10 mouse cellular contexts compared by ENCODE assay signal in genomic region chr9:85324158-85324875, GRCm38 (mm10). TPM values are rescaled to one million over a fixed set of nuclear protein-coding genes. Genes with fewer than 3 reads are reported as not detected.
A peak's percentile ranks its signal among the peaks of the same experiment; 100 is the strongest.
DNase-seq lines count a peak whose midpoint lies in the region; ATAC-seq and TF ChIP-seq lines count a peak whose summit lies in the region.
"Had no signal": no experiment of that assay in that cellular context is flagged by ENCODE, and none has a peak within 500 bp of the region (broad histone marks: within the 10 kb centered on the region; RNA-seq: fewer than 3 reads in every experiment).

No protein-coding gene starts in this region.

- TF ChIP-seq POLR2A in limb, embryonic 14.5 days (IDR thresholded peaks at IDR 0.05; ENCODE audit: borderline replicate concordance, extremely low read depth, insufficient read depth, insufficient read length): no peak

- WGBS in midbrain, embryonic 11.5 days: 90% methylated on average over 11 of the region's 11 CpGs
- WGBS in midbrain, embryonic 10.5 days: 84% methylated on average over 11 of the region's 11 CpGs
- 38% methylated on average over 11 of the region's 11 CpGs for WGBS in heart, embryonic 13.5 days
- WGBS in limb, embryonic 14.5 days: 63% methylated on average over 11 of the region's 11 CpGs
- 71% methylated on average over 11 of the region's 11 CpGs for WGBS in stomach, embryonic 15.5 days

- no peak for ATAC-seq in midbrain, embryonic 11.5 days (ENCODE audit: low FRiP score)
- no peak for ATAC-seq in heart, embryonic 13.5 days (ENCODE audit: extremely low read depth, insufficient number of reproducible peaks, low FRiP score, low TSS enrichment)
- no peak for ATAC-seq in limb, embryonic 14.5 days (ENCODE audit: low FRiP score, low read depth)
- no peak for ATAC-seq in stomach, embryonic 15.5 days (ENCODE audit: insufficient read depth, low FRiP score, low read depth)

- intact Hi-C loops in gastrocnemius, postnatal 14 days (cut with DNase I; ENCODE audit: low total_unique reads): no loop called here

- no peaks in the 10 kb centered on the region for H3K36me3 ChIP-seq in midbrain, embryonic 11.5 days (ENCODE audit: control insufficient read depth, insufficient read depth, low read length)
- H3K36me3 ChIP-seq in midbrain, embryonic 10.5 days: no peaks in the 10 kb centered on the region
- H3K36me3 ChIP-seq in heart, embryonic 13.5 days: peaks cover 22% of the 10 kb centered on the region
- H3K36me3 ChIP-seq in limb, embryonic 14.5 days (ENCODE audit: control insufficient read depth, insufficient read depth, low read length): peaks cover 13% of the 10 kb centered on the region; the same call in 1 of the 2 replicates
- H3K36me3 ChIP-seq in stomach, embryonic 15.5 days: no peaks in the 10 kb centered on the region

- no peak overlapping the region for H3K4me3 ChIP-seq in midbrain, embryonic 11.5 days (ENCODE audit: low read depth, low read length)
- no peak overlapping the region for H3K4me3 ChIP-seq in midbrain, embryonic 10.5 days
- peak overlapping the region; percentile 86 for H3K4me3 ChIP-seq in heart, embryonic 13.5 days
- peak overlapping the region; percentile 65 for H3K4me3 ChIP-seq in limb, embryonic 14.5 days (replicated peaks; ENCODE audit: low read length)
- H3K4me3 ChIP-seq in stomach, embryonic 15.5 days (replicated peaks): peak overlapping the region; percentile 80

- no peak overlapping the region for H3K27ac ChIP-seq in midbrain, embryonic 11.5 days (ENCODE audit: low read depth, low read length)
- H3K27ac ChIP-seq in midbrain, embryonic 10.5 days (replicated peaks): no peak overlapping the region
- H3K27ac ChIP-seq in heart, embryonic 13.5 days (replicated peaks): peak overlapping the region; percentile 95
- H3K27ac ChIP-seq in limb, embryonic 14.5 days (replicated peaks; ENCODE audit: low read depth, low read length): no peak overlapping the region
- no peak overlapping the region for H3K27ac ChIP-seq in stomach, embryonic 15.5 days

- H3K9me3 ChIP-seq in midbrain, embryonic 11.5 days (ENCODE audit: control insufficient read depth, low read length): no peaks in the 10 kb centered on the region
- no peaks in the 10 kb centered on the region for H3K9me3 ChIP-seq in midbrain, embryonic 10.5 days (replicated peaks)
- H3K9me3 ChIP-seq in heart, embryonic 13.5 days: no peaks in the 10 kb centered on the region
- H3K9me3 ChIP-seq in limb, embryonic 14.5 days (ENCODE audit: control insufficient read depth, low read length): no peaks in the 10 kb centered on the region
- no peaks in the 10 kb centered on the region for H3K9me3 ChIP-seq in stomach, embryonic 15.5 days

- H3K27me3 ChIP-seq in midbrain, embryonic 11.5 days (ENCODE audit: control insufficient read depth, insufficient read depth, low read length): peaks cover 7% of the 10 kb centered on the region; the same call in 1 of the 2 replicates
- peaks cover 32% of the 10 kb centered on the region for H3K27me3 ChIP-seq in midbrain, embryonic 10.5 days (ENCODE audit: low read depth, poor library complexity, severe bottlenecking)
- H3K27me3 ChIP-seq in heart, embryonic 13.5 days (replicated peaks): no peaks in the 10 kb centered on the region
- H3K27me3 ChIP-seq in limb, embryonic 14.5 days (ENCODE audit: control insufficient read depth, insufficient read depth, low read length): 0 out of 2 replicates have a peak, but pooled peaks cover 2% of the 10 kb centered on the region
- H3K27me3 ChIP-seq in stomach, embryonic 15.5 days (replicated peaks): no peaks in the 10 kb centered on the region

- no peak overlapping the region for H3K9ac ChIP-seq in midbrain, embryonic 11.5 days (ENCODE audit: low read length)
- H3K9ac ChIP-seq in heart, embryonic 13.5 days: peak overlapping the region; percentile 92
- peak overlapping the region; percentile 70 for H3K9ac ChIP-seq in limb, embryonic 14.5 days (ENCODE audit: low read depth, low read length, severe bottlenecking)
- H3K9ac ChIP-seq in stomach, embryonic 15.5 days: no peak overlapping the region

- 0 out of 2 replicates have a peak overlapping the region, but pooled peaks have one; percentile 7 for H3K4me2 ChIP-seq in midbrain, embryonic 11.5 days
- H3K4me2 ChIP-seq in heart, embryonic 13.5 days: peak overlapping the region; percentile 90
- H3K4me2 ChIP-seq in limb, embryonic 14.5 days (replicated peaks; ENCODE audit: low read depth, low read length, severe bottlenecking): peak overlapping the region; percentile 91
- H3K4me2 ChIP-seq in stomach, embryonic 15.5 days: peak overlapping the region; percentile 84

- peak; percentile 83 for DNase-seq in midbrain, embryonic 11.5 days (ENCODE audit: low spot score, missing footprints)
- DNase-seq in midbrain, embryonic 10.5 days (ENCODE audit: low spot score): no peak
- DNase-seq in limb, embryonic 14.5 days (ENCODE audit: low spot score): no peak
- DNase-seq in thymus, adult 18-20 months: no peak
- no peak for DNase-seq in gastrocnemius, postnatal 14 days
- DNase-seq: cerebellum, adult 9-11 months; right cerebral cortex, adult 18-20 months had no signal

- H3K4me1 ChIP-seq in midbrain, embryonic 11.5 days (ENCODE audit: control insufficient read depth, insufficient read depth, low read length): no peaks in the 10 kb centered on the region
- H3K4me1 ChIP-seq in midbrain, embryonic 10.5 days: peaks cover 12% of the 10 kb centered on the region
- peaks cover 31% of the 10 kb centered on the region for H3K4me1 ChIP-seq in heart, embryonic 13.5 days
- H3K4me1 ChIP-seq in limb, embryonic 14.5 days (ENCODE audit: control insufficient read depth, insufficient read depth, low read length): 0 out of 2 replicates have a peak, but pooled peaks cover 3% of the 10 kb centered on the region
- no peaks in the 10 kb centered on the region for H3K4me1 ChIP-seq in stomach, embryonic 15.5 days

RNA-seq across cellular contexts. Expression of gene Tent5a, which starts 2.8 kb away (rescaled TPM):
- polyA plus RNA-seq in midbrain, embryonic 11.5 days (2014; fragmentation: Nextera tagmentation; extraction: Ambion mirVana): 6.0 and 6.8 TPM in 2 replicates
- polyA plus RNA-seq in midbrain, embryonic 10.5 days (2016; fragmentation: Nextera tagmentation; extraction: Ambion mirVana): 2.0 and 3.6 TPM in 2 replicates
- 9.3 and 9.6 TPM in 2 replicates for polyA plus RNA-seq in heart, embryonic 13.5 days (2015; fragmentation: Nextera tagmentation; extraction: Ambion mirVana)
- polyA plus RNA-seq in limb, embryonic 14.5 days (2012; rRNA removed): 18.1 and 18.5 TPM in 2 replicates
- 29.3 and 32.4 TPM in 2 replicates for polyA plus RNA-seq in limb, embryonic 14.5 days (2014; fragmentation: Nextera tagmentation; extraction: Ambion mirVana)
- polyA plus RNA-seq in stomach, embryonic 15.5 days (2015; fragmentation: Nextera tagmentation; extraction: Ambion mirVana): 21.6 and 21.7 TPM in 2 replicates
- total RNA-seq in gastrocnemius, postnatal 14 days (2021): 1 to 10 TPM; 5.6 to 6.9 TPM

RNA-seq across cellular contexts. Expression of gene Gm11114, which starts 11.7 kb away (rescaled TPM):
- not detected in 2 replicates for polyA plus RNA-seq in midbrain, embryonic 11.5 days (2014; fragmentation: Nextera tagmentation; extraction: Ambion mirVana)
- not detected in 2 replicates for polyA plus RNA-seq in midbrain, embryonic 10.5 days (2016; fragmentation: Nextera tagmentation; extraction: Ambion mirVana)
- polyA plus RNA-seq in heart, embryonic 13.5 days (2015; fragmentation: Nextera tagmentation; extraction: Ambion mirVana): not detected in 2 replicates
- polyA plus RNA-seq in limb, embryonic 14.5 days (2012; rRNA removed): not detected in 2 replicates
- not detected in 2 replicates for polyA plus RNA-seq in limb, embryonic 14.5 days (2014; fragmentation: Nextera tagmentation; extraction: Ambion mirVana)
- polyA plus RNA-seq in stomach, embryonic 15.5 days (2015; fragmentation: Nextera tagmentation; extraction: Ambion mirVana): not detected in 2 replicates
- total RNA-seq in gastrocnemius, postnatal 14 days (2021): not detected
- total RNA-seq: left cerebral cortex, postnatal 25 days had no signal

Comparison
In these comparisons a context has a peak if more than half of its experiments do, and no peak if none do; other contexts are left out.
1. H3K4me2 ChIP-seq: peak in every context shown above with its lines; median percentile 91 in limb, embryonic 14.5 days; 90 in heart, embryonic 13.5 days; 84 in stomach, embryonic 15.5 days; 7 in midbrain, embryonic 11.5 days.
2. H3K4me3 ChIP-seq: peak in heart, embryonic 13.5 days (single experiment), limb, embryonic 14.5 days (single experiment) and stomach, embryonic 15.5 days (single experiment); none in midbrain, embryonic 11.5 days (single experiment) and midbrain, embryonic 10.5 days (single experiment).
3. H3K9ac ChIP-seq: peak in heart, embryonic 13.5 days (single experiment) and limb, embryonic 14.5 days (single experiment); none in midbrain, embryonic 11.5 days (single experiment) and stomach, embryonic 15.5 days (single experiment).